Mouse (Mus musculus): ENCODE measurements around the gene Kif5a. TPM values are rescaled to one million over a fixed set of nuclear protein-coding genes. Genes with fewer than 3 reads are reported as not detected.

Kif5a gene
- total and polyA plus RNA-seq, 3 experiments, result 0.14 to 2.1 TPM; not detected in 1

DNA sequence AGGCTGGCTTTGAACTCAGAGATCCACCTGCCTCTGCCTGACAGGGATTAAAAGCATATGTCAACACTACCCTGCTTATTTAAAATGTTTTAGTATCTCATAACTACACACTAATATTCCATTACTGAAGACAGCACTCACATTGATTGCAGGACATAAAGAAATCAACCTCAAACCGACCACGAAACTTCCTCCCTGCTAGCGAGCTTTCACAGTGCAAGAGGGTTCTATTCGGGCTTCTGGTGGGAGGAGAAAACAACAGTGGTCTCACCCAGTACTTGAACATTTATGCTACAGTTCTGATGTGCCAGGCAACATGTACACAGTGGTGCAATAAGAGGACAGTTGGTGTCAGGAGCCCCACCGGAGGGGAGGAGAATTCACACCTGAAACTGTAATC, 12.3 kb downstream of the Kif5a start:
- H3K27me3 ChIP-seq (replicated peaks), result peaks cover 58% of the 10 kb centered on the region
- TF ChIP-seq ZKSCAN1 (IDR thresholded peaks at IDR 0.05; ENCODE audit: borderline replicate concordance, low read depth, low read length) (no peak), POLR2AphosphoS2 (IDR thresholded peaks at IDR 0.05; ENCODE audit: low read depth, low read length) (no peak), JUND (conservative IDR thresholded peaks at IDR 0.05; ENCODE audit: low read depth, low read length) (no peak), PAX5 (IDR thresholded peaks at IDR 0.05; ENCODE audit: low read length) (no peak), KAT2A (IDR thresholded peaks at IDR 0.05; ENCODE audit: insufficient replicate concordance, low read length) (no peak), UBTF (IDR thresholded peaks at IDR 0.05; ENCODE audit: low read depth, low read length) (no peak), MXI1 (IDR thresholded peaks at IDR 0.05; ENCODE audit: low read depth, low read length) (no peak), MEF2A (IDR thresholded peaks at IDR 0.05; ENCODE audit: borderline replicate concordance, low read depth, low read length) (no peak), MAZ (IDR thresholded peaks at IDR 0.05; ENCODE audit: low read depth, low read length) (no peak), NELFE (IDR thresholded peaks at IDR 0.05; ENCODE audit: low read depth, low read length) (no peak), TCF12 (IDR thresholded peaks at IDR 0.05; ENCODE audit: low read depth, low read length) (no peak), SMC3 (IDR thresholded peaks at IDR 0.05; ENCODE audit: low read depth, low read length) (no peak), CTCF (conservative IDR thresholded peaks at IDR 0.05 in 1 of 2, IDR thresholded peaks at IDR 0.05 in 1 of 2; ENCODE audit: low read depth in 2 of 2, low read length in 2 of 2) (no peak)
- H3K9ac ChIP-seq (ENCODE audit: insufficient read depth, low read depth), result no peak overlapping the region
- H3K4me3 ChIP-seq (replicated peaks in 1 of 3; ENCODE audit: low read depth in 2 of 3, low read length in 2 of 3, poor library complexity in 1 of 3), result no peak overlapping the region
- no peaks in the 10 kb centered on the region for H3K4me1 ChIP-seq (ENCODE audit: control insufficient read depth in 1 of 2, insufficient read depth in 2 of 2)
- H3K36me3 ChIP-seq (replicated peaks in 1 of 2; ENCODE audit: control insufficient read depth in 1 of 2, insufficient read depth in 1 of 2, low read length in 1 of 2), result no peaks in the 10 kb centered on the region
- DNase-seq (ENCODE audit: extremely low read depth), result no peak
- no peak overlapping the region for H3K4me2 ChIP-seq (ENCODE audit: insufficient read depth, low read depth, poor library complexity, severe bottlenecking)
- dilution Hi-C loops (cut with MboI; ENCODE audit: extremely low pct_ligation_motif_present, extremely low pct_unique_long_range_greater_than_20kb, low sequenced_read_pairs), result no loop called here
- in situ Hi-C loops (cut with MboI; ENCODE audit: low pct_ligation_motif_present, low pct_unique_long_range_greater_than_20kb, low sequenced_read_pairs), result no loop called here
- no peak overlapping the region for H3K27ac ChIP-seq (ENCODE audit: insufficient read depth, low read depth)
- H3K79me2 ChIP-seq (replicated peaks; ENCODE audit: control insufficient read depth, extremely low read depth, insufficient read depth, poor library complexity, severe bottlenecking), result no peaks in the 10 kb centered on the region
- H3K9me3 ChIP-seq (replicated peaks; ENCODE audit: low read length), result no peaks in the 10 kb centered on the region

DNA sequence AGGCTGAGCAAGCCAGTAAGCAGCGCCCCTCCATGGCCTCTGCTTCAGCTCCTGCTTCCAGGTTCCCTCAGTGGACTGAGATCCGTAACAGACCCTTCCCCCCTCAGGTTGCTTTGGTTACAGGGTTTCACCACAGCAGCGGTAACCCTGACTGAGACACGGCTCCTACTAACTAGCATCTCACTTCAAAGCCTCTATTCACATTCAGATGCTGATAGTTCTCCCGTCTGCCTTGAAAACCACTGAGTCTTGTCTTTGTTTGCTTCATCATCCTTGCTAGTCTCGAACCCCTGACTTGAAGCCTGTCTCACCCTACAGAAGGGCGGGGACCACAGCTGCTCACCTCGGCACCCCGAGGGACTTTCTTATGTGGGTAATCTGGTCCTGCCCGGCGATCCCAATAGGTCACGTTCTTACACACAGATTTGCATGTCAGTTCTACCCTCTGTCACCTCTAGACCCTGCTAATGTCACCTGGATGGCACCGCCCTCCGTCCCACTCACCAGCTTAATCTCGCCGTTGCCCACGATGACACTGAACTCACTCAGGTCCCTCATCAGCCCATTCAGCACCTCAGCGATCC, 24.8 kb downstream of the Kif5a start:
- Histone ChIP-seq H3K4me3 (replicated peaks in 1 of 3; ENCODE audit: low read depth in 2 of 3, low read length in 2 of 3, poor library complexity in 1 of 3) (peak overlapping the region in 1 of 3 experiments; percentile 16), H3K79me2 (replicated peaks; ENCODE audit: control insufficient read depth, extremely low read depth, insufficient read depth, poor library complexity, severe bottlenecking) (no peaks in the 10 kb centered on the region), H3K9me3 (replicated peaks; ENCODE audit: low read length) (no peaks in the 10 kb centered on the region), H3K36me3 (replicated peaks in 1 of 2; ENCODE audit: control insufficient read depth in 1 of 2, insufficient read depth in 1 of 2, low read length in 1 of 2) (no peaks in the 10 kb centered on the region), H3K9ac (ENCODE audit: insufficient read depth, low read depth) (no peak overlapping the region), H3K27ac (ENCODE audit: insufficient read depth, low read depth) (no peak overlapping the region), H3K27me3 (replicated peaks) (peaks cover 76% of the 10 kb centered on the region), H3K4me2 (ENCODE audit: insufficient read depth, low read depth, poor library complexity, severe bottlenecking) (peak overlapping the region; percentile 23; the same call in 1 of the 2 replicates), H3K4me1 (ENCODE audit: control insufficient read depth in 1 of 2, insufficient read depth in 2 of 2) (peaks cover 14 to 28% of the 10 kb centered on the region in 2 experiments)
- dilution Hi-C loops (cut with MboI; ENCODE audit: extremely low pct_ligation_motif_present, extremely low pct_unique_long_range_greater_than_20kb, low sequenced_read_pairs) (no loop called here), in situ Hi-C loops (cut with MboI; ENCODE audit: low pct_ligation_motif_present, low pct_unique_long_range_greater_than_20kb, low sequenced_read_pairs) (loop anchor here (5.0 kb wide), 1 partner anchor 41 kb away; the partner anchor contains the start of gene Dtx3)
- DNase-seq (ENCODE audit: extremely low read depth), result peak; percentile 53
- TF ChIP-seq EP300 (IDR thresholded peaks at IDR 0.05; ENCODE audit: low read length), result peak; percentile 40; the same call in 1 of the 2 replicates
- peak; percentile 53; the same call in 1 of the 2 replicates for TF ChIP-seq MAFK (IDR thresholded peaks at IDR 0.05; ENCODE audit: insufficient replicate concordance, low read length)
- peak; percentile 33; the same call in 1 of the 2 replicates for TF ChIP-seq MXI1 (IDR thresholded peaks at IDR 0.05; ENCODE audit: low read depth, low read length)
- TF ChIP-seq TCF12 (IDR thresholded peaks at IDR 0.05; ENCODE audit: low read depth, low read length), result peak; percentile 57; the same call in 1 of the 2 replicates
- no peak for TF ChIP-seq POLR2AphosphoS2 (IDR thresholded peaks at IDR 0.05; ENCODE audit: low read depth, low read length)
- 0 out of 2 replicates have a peak, but pooled peaks have one; percentile 56 for TF ChIP-seq MAZ (IDR thresholded peaks at IDR 0.05; ENCODE audit: low read depth, low read length)
- peak; percentile 66 for TF ChIP-seq ETS1 (conservative IDR thresholded peaks at IDR 0.05; ENCODE audit: low read depth, low read length)
- no peak for TF ChIP-seq ELF1 (IDR thresholded peaks at IDR 0.05; ENCODE audit: low read depth, low read length)
- 0 out of 2 replicates have a peak, but pooled peaks have one; percentile 23 for TF ChIP-seq NRF1 (IDR thresholded peaks at IDR 0.05; ENCODE audit: low read depth, low read length)
- TF ChIP-seq IRF4 (IDR thresholded peaks at IDR 0.05; ENCODE audit: low read depth, low read length), result peak; percentile 65
- no peak for TF ChIP-seq USF1 (IDR thresholded peaks at IDR 0.05; ENCODE audit: low read depth, low read length)
- TF ChIP-seq MYC (IDR thresholded peaks at IDR 0.05; ENCODE audit: low read depth, low read length), result 0 out of 2 replicates have a peak, but pooled peaks have one; percentile 17
- 0 out of 2 replicates have a peak, but pooled peaks have one; percentile 27 for TF ChIP-seq MAX (IDR thresholded peaks at IDR 0.05; ENCODE audit: low read length)
- peak; percentile 96 for TF ChIP-seq BHLHE40 (IDR thresholded peaks at IDR 0.05; ENCODE audit: low read depth, low read length)
